Mouse (Mus musculus): ENCODE measurements around the gene Mpg.

- TF ChIP-seq CTCF (IDR thresholded peaks at IDR 0.05; ENCODE audit: extremely low read depth, insufficient read length, insufficient replicate concordance, low read depth, low read length) (no peak), POLR2A (IDR thresholded peaks at IDR 0.05; ENCODE audit: low read depth, low read length) (no peak)
These were observed 30.3 kb upstream of the Mpg start for GRCm38 (mm10) chr11:32195867-32196540.
